Mouse (Mus musculus): ENCODE results near the gene Thada. TPM values are rescaled to one million over a fixed set of nuclear protein-coding genes. Genes with fewer than 3 reads are reported as not detected.

Gene Thada
- polyA plus RNA-seq, 1 experiment from 2014 or later: 10.8 TPM

DNA sequence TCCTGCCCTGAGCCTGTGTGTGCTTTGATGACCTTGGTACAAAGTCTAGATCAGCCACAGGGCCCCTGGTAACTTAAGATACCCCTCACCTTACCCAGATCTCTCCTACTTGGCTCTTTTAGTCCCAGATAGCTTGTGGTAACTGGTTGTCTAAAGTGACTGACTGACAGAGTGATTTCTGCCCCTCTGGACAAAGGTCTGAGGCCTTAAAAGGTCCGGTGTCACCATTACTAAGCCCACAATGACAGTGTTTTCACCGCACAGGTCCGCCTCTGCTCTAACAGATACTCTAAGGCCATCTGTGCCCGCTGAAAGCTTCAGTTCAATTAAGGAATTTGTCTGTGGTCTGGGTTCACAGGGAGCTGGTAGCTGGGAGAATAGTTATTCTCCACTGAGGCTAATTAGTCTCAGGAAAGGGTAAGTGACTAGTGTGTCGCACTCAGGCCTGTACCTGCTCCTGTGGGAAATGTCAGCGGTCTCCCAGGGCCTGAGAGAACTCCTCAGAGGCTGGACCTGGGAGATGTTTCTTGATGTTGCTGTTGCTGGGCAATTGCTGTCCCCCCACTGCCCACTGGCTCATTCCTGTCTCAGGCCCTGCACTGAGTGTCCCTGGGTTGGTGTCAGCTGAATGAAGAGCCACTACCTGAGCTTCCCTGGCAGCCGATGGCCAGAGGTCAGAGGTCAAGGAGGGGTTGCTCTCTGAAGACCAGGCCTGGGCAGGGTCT is 319.4 kb downstream of the Thada start:
- WGBS: 66% methylated on average over 7 of the region's 7 CpGs
- Histone ChIP-seq H3K9ac (ENCODE audit: low read length) (no peak overlapping the region), H3K4me1 (replicated peaks; ENCODE audit: control insufficient read depth, insufficient read depth, low read length) (peaks cover 59% of the 10 kb centered on the region), H3K4me3 (ENCODE audit: low read depth, low read length) (no peak overlapping the region), H3K27ac (ENCODE audit: low read depth) (peak overlapping the region; percentile 65), H3K27me3 (replicated peaks; ENCODE audit: control insufficient read depth, insufficient read depth, low read length) (no peaks in the 10 kb centered on the region), H3K4me2 (ENCODE audit: low read length) (no peak overlapping the region), H3K36me3 (ENCODE audit: control insufficient read depth, insufficient read depth, low read length) (no peaks in the 10 kb centered on the region), H3K9me3 (ENCODE audit: control insufficient read depth, low read length) (no peaks in the 10 kb centered on the region)
- ATAC-seq (replicated peaks; ENCODE audit: low FRiP score, low TSS enrichment, low read depth): no peak
- DNase-seq (ENCODE audit: low spot score): no peak

DNA sequence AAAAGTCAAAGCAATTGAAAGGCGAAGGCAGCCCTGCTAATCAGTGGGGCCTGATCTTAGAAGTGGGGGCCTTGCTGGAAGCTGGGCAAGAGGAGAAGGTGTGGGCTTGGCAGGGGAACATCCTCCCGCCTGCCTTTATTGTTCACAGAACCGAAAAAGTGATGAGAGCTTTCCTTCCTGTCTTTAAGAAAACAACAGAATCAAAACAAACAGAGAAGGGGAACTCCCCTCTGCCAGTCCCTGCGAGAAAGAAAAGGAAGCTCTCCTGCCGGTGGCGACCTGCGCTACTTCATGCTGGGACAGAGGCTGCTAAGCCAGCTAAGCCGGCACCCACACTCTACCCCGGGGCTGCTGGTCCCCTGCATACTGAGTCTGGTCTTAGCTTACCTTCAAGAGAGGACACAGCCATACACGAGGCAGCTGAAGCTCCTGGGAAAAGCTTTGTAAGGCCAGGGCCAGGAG is 320.1 kb downstream of the Thada start:
- Histone ChIP-seq H3K4me3 (ENCODE audit: low read depth, low read length) (no peak overlapping the region), H3K9ac (ENCODE audit: low read length) (no peak overlapping the region), H3K9me3 (ENCODE audit: control insufficient read depth, low read length) (no peaks in the 10 kb centered on the region), H3K4me1 (replicated peaks; ENCODE audit: control insufficient read depth, insufficient read depth, low read length) (peaks cover 67% of the 10 kb centered on the region), H3K27ac (ENCODE audit: low read depth) (peak overlapping the region; percentile 65), H3K4me2 (ENCODE audit: low read length) (no peak overlapping the region), H3K36me3 (ENCODE audit: control insufficient read depth, insufficient read depth, low read length) (no peaks in the 10 kb centered on the region), H3K27me3 (replicated peaks; ENCODE audit: control insufficient read depth, insufficient read depth, low read length) (no peaks in the 10 kb centered on the region)
- DNase-seq (ENCODE audit: low spot score) (no peak), ATAC-seq (replicated peaks; ENCODE audit: low FRiP score, low TSS enrichment, low read depth) (no peak)
- WGBS: 24% methylated on average over 10 of the region's 10 CpGs

DNA sequence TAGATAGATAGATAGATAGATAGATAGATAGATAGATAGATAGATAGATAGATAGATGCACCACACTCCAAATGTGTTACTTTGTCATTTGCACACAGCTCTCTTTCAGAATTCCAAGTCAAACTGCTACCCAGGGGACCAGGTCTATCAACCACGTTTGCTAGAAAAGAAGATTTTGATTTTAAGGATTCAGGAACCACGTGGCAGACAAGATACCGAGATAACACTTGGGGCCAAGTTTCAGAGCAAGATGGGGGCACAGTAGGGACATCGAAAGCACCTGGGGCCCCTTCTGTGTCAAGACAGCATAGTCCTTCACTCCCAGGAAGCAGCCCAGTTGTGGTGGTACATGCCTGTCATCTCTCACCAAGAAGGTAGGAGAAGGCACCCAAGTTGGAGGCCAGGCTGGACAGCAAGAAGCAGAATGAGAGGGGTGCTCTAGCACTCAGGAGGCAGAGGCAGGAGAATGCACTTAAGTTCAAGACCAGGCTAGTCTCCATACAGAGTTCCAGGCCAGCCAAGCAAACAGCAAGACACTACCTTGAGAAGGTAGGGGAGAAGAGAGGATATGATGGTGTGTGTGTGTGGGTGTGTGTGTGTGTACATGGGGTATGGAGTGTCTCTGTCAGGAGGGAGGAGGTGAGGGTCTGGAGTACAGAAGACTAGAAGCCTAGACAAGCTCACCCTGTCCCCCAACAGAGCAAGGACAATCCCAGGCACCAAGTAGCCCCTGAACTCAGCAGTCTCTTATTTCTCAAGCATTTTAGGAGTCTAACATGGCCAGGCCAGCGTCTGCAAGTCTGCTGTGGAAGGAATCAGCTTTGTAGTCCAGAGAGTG is 321.0 kb downstream of the Thada start:
- Histone ChIP-seq H3K4me1 (replicated peaks; ENCODE audit: control insufficient read depth, insufficient read depth, low read length) (peaks cover 76% of the 10 kb centered on the region), H3K27me3 (replicated peaks; ENCODE audit: control insufficient read depth, insufficient read depth, low read length) (no peaks in the 10 kb centered on the region), H3K4me2 (ENCODE audit: low read length) (no peak overlapping the region), H3K27ac (ENCODE audit: low read depth) (peak overlapping the region; percentile 65; the same call in 1 of the 2 replicates), H3K4me3 (ENCODE audit: low read depth, low read length) (no peak overlapping the region), H3K36me3 (ENCODE audit: control insufficient read depth, insufficient read depth, low read length) (no peaks in the 10 kb centered on the region), H3K9ac (ENCODE audit: low read length) (no peak overlapping the region), H3K9me3 (ENCODE audit: control insufficient read depth, low read length) (no peaks in the 10 kb centered on the region)
- WGBS: 78% methylated on average over 5 of the region's 5 CpGs
- ATAC-seq (replicated peaks; ENCODE audit: low FRiP score, low TSS enrichment, low read depth) (no peak), DNase-seq (ENCODE audit: low spot score) (no peak)

DNA sequence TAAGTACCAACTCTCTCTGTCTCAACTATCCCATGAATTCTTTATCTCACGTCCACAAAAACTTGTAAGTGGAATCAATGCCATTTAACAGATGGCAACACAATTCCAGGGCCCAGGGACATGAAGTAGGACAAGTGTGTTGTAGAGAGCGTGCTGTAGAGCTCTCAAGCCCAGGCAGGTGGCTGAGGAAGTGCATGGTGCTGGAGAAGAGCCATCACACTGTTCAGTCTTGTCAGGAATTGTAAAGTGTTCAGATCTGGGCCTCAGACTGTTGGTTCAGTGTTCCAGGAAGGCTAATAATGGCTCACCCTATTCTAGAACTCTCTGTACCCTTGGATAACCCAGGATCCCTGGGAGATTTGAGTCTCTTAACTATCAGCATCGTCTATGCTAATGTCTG is 321.9 kb downstream of the Thada start:
- ATAC-seq (replicated peaks; ENCODE audit: low FRiP score, low TSS enrichment, low read depth) (no peak), DNase-seq (ENCODE audit: low spot score) (no peak)
- Histone ChIP-seq H3K36me3 (ENCODE audit: control insufficient read depth, insufficient read depth, low read length) (no peaks in the 10 kb centered on the region), H3K27me3 (replicated peaks; ENCODE audit: control insufficient read depth, insufficient read depth, low read length) (no peaks in the 10 kb centered on the region), H3K4me3 (ENCODE audit: low read depth, low read length) (no peak overlapping the region), H3K9ac (ENCODE audit: low read length) (no peak overlapping the region), H3K27ac (ENCODE audit: low read depth) (no peak overlapping the region), H3K4me2 (ENCODE audit: low read length) (no peak overlapping the region), H3K9me3 (ENCODE audit: control insufficient read depth, low read length) (no peaks in the 10 kb centered on the region), H3K4me1 (replicated peaks; ENCODE audit: control insufficient read depth, insufficient read depth, low read length) (peaks cover 70% of the 10 kb centered on the region)
- 90% methylated on average over 3 of the region's 3 CpGs for WGBS

DNA sequence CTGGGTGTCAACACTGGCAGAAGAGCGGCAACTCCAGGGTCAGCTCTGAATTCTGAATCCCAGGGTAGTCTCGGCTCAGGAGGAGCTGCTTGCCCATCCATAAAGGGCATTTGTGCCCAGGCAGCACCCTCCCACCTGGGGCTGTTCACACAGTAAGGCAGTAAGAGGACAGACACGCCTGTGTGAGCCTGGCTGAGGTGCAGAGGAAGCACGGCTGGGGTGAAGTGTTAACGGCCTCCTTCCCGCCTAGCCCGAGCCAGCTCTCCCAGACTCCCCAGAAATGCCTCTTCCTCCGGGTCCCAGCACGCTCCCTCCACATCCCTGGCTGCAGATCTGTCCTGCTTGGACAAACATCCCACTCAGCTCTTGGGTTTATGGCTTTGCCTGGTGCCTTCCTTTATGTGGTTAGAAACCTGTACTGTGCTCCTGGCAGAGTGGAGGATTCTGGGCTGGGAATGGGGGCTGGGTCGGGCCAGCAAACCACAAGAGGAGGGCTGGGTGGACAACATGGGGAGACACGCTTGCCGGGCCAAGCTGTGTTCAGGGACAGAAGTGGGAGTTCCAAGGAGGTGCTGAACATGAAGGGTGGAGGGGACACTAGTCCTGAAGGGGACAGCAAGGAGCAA is 322.7 kb downstream of the Thada start:
- no peak overlapping the region for H3K4me2 ChIP-seq (ENCODE audit: low read length)
- no peak overlapping the region for H3K9ac ChIP-seq (ENCODE audit: low read length)
- H3K4me3 ChIP-seq (ENCODE audit: low read depth, low read length): no peak overlapping the region
- no peaks in the 10 kb centered on the region for H3K27me3 ChIP-seq (replicated peaks; ENCODE audit: control insufficient read depth, insufficient read depth, low read length)
- no peaks in the 10 kb centered on the region for H3K36me3 ChIP-seq (ENCODE audit: control insufficient read depth, insufficient read depth, low read length)
- DNase-seq (ENCODE audit: low spot score) (no peak), ATAC-seq (replicated peaks; ENCODE audit: low FRiP score, low TSS enrichment, low read depth) (no peak)
- 38% methylated on average over 12 of the region's 12 CpGs for WGBS
- no peaks in the 10 kb centered on the region for H3K9me3 ChIP-seq (ENCODE audit: control insufficient read depth, low read length)
- H3K27ac ChIP-seq (ENCODE audit: low read depth): no peak overlapping the region
- H3K4me1 ChIP-seq (replicated peaks; ENCODE audit: control insufficient read depth, insufficient read depth, low read length): peaks cover 62% of the 10 kb centered on the region

DNA sequence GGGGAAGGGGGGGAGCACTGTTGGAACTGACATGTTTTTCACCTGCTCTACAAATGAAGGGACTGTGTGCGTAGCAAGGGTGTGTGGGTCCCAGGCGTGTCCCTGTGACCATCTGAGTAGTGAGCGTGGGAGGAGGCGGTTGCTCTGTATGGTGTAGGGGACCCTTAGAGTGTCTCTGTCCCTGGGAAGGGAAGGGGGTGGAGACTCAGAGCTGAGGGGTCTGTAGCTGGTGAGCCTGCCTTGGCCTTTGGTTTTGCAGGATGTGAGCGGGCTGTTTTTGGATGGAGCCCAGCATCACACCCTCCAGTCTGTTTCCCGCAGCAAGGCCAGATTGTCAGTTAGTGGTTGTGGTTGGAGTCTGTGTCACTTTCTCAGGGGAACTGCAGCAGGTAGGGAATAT is 324.3 kb downstream of the Thada start:
- WGBS: 84% methylated on average over 6 of the region's 6 CpGs

DNA sequence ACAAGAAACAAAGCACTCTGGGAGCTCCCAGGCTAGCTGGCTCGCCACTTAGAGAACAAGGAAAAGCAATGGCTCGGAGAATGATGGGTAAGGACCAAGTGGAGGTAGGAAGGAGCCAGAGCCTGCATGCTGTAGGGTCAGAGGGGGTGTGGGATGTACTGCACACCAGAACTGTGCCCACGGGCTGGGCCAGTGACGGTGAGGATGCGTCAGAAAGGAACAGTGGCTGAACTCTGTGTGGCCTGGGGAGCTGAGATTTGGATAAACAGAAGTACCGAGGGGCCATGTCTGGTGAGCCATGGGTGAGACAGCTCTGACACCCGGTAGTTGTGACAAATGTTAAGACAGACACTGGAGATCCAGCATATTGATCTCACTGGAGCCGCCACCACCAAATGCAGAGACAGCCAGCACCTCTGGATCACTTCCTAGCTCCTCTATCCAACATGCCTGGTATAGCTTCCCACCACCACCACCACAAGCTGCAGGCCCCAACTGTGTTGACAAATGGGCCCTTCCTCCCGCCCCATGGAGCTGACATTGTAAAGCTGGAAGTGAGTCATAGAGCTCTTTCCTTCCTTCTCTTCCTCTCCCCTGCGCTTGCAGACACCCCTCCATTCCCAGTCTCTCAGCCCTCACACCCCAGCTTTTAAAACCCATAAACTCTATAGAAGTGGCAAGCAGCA is 325.0 kb downstream of the Thada start:
- no peaks in the 10 kb centered on the region for H3K9me3 ChIP-seq (ENCODE audit: control insufficient read depth, low read length)

More for the DNA sequence above, 324.3 kb downstream of the Thada start:
- no peak for DNase-seq (ENCODE audit: low spot score)
- no peak for ATAC-seq (replicated peaks; ENCODE audit: low FRiP score, low TSS enrichment, low read depth)
- Histone ChIP-seq H3K4me2 (ENCODE audit: low read length) (no peak overlapping the region), H3K27ac (ENCODE audit: low read depth) (peak overlapping the region; percentile 72; the same call in 1 of the 2 replicates), H3K9me3 (ENCODE audit: control insufficient read depth, low read length) (no peaks in the 10 kb centered on the region), H3K36me3 (ENCODE audit: control insufficient read depth, insufficient read depth, low read length) (no peaks in the 10 kb centered on the region), H3K4me1 (replicated peaks; ENCODE audit: control insufficient read depth, insufficient read depth, low read length) (peaks cover 48% of the 10 kb centered on the region), H3K27me3 (replicated peaks; ENCODE audit: control insufficient read depth, insufficient read depth, low read length) (no peaks in the 10 kb centered on the region), H3K4me3 (ENCODE audit: low read depth, low read length) (no peak overlapping the region), H3K9ac (ENCODE audit: low read length) (no peak overlapping the region)

More for the DNA sequence above, 325.0 kb downstream of the Thada start:
- Histone ChIP-seq H3K36me3 (ENCODE audit: control insufficient read depth, insufficient read depth, low read length) (no peaks in the 10 kb centered on the region), H3K27ac (ENCODE audit: low read depth) (peak overlapping the region; percentile 72), H3K4me2 (ENCODE audit: low read length) (no peak overlapping the region), H3K9ac (ENCODE audit: low read length) (no peak overlapping the region), H3K4me3 (ENCODE audit: low read depth, low read length) (no peak overlapping the region), H3K27me3 (replicated peaks; ENCODE audit: control insufficient read depth, insufficient read depth, low read length) (no peaks in the 10 kb centered on the region), H3K4me1 (replicated peaks; ENCODE audit: control insufficient read depth, insufficient read depth, low read length) (peaks cover 41% of the 10 kb centered on the region)
- no peak for ATAC-seq (replicated peaks; ENCODE audit: low FRiP score, low TSS enrichment, low read depth)
- no peak for DNase-seq (ENCODE audit: low spot score)
- WGBS: 37% methylated on average over 10 of the region's 10 CpGs

Data from intestine, embryonic 14.5 days (tissue).